Mouse (Mus musculus): ENCODE measurements around the gene Mypn. TPM values are rescaled to one million over a fixed set of nuclear protein-coding genes. Genes with fewer than 3 reads are reported as not detected.

The Mypn gene
- polyA plus RNA-seq, 1 experiment from 2014 or later = 0.25 TPM

DNA sequence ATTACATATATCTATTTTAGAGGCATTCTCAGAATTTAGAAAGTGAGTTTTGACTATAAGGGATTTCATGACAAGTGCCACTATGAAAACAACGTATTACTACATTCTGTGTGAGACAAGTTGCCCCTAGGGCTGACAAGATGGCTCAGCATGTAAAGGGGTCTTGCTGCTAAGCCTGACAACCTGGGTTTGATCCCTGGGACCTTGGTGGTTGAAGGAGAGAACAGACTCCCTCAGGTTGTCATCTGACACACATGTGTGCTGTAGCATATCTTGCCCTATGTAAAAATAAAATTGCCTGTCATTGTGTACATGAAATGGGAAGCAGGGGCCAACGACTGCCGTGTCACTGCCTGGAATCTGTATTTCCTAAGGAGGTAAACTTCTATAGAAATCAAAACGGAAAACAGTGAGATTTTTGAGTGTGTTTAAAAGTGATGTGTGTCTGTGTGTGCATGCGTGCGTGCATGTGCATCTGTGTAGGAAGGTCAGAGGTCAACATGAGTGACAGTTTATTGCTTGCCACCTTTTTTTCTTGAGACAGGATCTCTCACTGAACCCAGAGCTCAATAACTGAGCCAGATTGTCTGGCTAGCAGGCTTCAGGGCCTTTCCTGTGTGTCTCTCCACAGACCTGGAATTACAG is 89.9 kb downstream of the Mypn start:
- no peaks in the 10 kb centered on the region for H3K36me3 ChIP-seq
- WGBS = 84% methylated on average over 6 of the region's 6 CpGs
- H3K9me3 ChIP-seq (replicated peaks) = no peaks in the 10 kb centered on the region
- no peaks in the 10 kb centered on the region for H3K4me1 ChIP-seq
- H3K27ac ChIP-seq = no peak overlapping the region
- peak; percentile 14 for DNase-seq (ENCODE audit: low spot score)
- H3K27me3 ChIP-seq (ENCODE audit: low read depth, poor library complexity, severe bottlenecking) = no peaks in the 10 kb centered on the region
- H3K4me3 ChIP-seq = no peak overlapping the region

DNA sequence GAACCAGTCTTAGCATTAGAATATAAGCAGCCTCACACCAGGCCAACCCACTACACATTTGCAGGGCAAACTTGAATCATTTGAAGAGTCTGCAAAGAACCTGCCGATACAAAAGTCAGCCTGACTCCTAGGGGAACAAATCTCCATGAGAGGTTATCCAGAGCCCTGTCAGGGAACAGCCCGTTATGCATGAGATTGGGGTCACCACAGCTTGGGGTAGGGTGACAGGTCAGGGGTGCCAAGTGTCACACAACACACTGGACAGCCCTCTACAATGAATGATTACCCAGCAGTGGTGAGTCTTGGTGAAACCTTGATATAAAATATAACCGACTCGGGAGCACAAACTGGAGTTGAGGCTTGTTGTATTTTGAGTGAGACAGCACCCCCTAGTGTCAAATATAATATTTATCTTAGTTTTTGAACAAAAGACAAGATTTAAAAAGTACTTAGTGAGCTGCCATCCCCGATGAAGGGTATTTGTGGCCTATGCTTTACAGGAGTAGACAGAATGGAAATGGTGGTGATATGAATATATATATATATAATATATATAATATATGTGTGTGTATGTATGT is 90.6 kb downstream of the Mypn start:
- H3K36me3 ChIP-seq = no peaks in the 10 kb centered on the region
- H3K9me3 ChIP-seq (replicated peaks) = no peaks in the 10 kb centered on the region
- no peaks in the 10 kb centered on the region for H3K27me3 ChIP-seq (ENCODE audit: low read depth, poor library complexity, severe bottlenecking)
- 69% methylated on average over 5 of the region's 5 CpGs for WGBS
- no peaks in the 10 kb centered on the region for H3K4me1 ChIP-seq
- H3K4me3 ChIP-seq = no peak overlapping the region
- DNase-seq (ENCODE audit: low spot score) = no peak
- no peak overlapping the region for H3K27ac ChIP-seq

DNA sequence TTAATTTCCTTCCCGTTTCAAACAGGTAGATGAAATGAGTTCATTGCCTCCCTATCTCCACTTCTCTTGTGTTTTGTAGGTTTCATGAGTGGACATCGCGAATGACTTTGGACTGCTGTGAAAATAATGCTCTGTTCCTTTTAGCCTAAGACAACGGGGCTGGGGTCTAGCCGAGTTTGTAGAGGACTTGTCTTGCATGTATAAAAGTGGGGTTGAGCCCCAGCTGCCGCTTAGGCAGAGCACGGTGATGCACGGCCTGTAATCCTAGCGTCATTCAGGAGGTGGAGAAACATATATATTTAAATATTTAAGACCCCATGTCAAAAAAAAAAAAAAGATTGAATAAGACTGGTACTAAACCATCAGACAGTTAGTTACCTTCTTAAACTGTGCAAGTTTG is 103.1 kb downstream of the Mypn start:
- H3K27ac ChIP-seq = no peak overlapping the region

DNA sequence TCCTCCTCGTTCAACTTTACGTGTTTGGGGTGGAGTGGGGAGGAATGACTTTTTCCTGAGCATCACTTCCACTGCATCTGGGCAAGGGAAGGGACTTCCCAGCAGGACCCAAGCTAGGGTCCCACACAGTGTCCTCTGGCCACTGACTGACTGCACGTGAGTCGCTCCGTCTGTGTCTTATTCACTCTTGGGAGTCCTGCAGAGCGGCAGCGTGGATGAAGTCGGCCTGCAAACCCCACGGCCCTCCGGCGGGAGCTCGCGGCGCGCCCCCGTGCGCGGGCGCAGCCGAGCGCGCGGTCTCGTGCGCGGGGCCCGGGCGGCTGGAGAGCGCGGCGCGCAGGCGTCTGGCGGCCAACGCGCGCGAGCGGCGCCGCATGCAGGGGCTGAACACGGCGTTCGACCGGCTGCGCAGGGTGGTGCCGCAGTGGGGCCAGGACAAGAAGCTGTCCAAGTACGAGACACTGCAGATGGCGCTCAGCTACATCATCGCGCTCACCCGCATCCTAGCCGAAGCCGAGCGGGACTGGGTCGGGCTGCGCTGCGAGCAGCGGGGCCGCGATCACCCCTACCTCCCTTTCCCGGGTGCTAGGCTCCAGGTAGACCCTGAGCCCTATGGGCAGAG is 103.7 kb downstream of the Mypn start:
- peaks cover 39% of the 10 kb centered on the region for H3K4me1 ChIP-seq

More for the DNA sequence above, 103.1 kb downstream of the Mypn start:
- no peaks in the 10 kb centered on the region for H3K36me3 ChIP-seq
- peaks cover 48% of the 10 kb centered on the region for H3K27me3 ChIP-seq (ENCODE audit: low read depth, poor library complexity, severe bottlenecking)
- peaks cover 33% of the 10 kb centered on the region for H3K4me1 ChIP-seq
- WGBS = 19% methylated on average over 9 of the region's 9 CpGs
- H3K9me3 ChIP-seq (replicated peaks) = no peaks in the 10 kb centered on the region
- no peak for DNase-seq (ENCODE audit: low spot score)
- peak overlapping the region; percentile 66 for H3K4me3 ChIP-seq

DNA sequence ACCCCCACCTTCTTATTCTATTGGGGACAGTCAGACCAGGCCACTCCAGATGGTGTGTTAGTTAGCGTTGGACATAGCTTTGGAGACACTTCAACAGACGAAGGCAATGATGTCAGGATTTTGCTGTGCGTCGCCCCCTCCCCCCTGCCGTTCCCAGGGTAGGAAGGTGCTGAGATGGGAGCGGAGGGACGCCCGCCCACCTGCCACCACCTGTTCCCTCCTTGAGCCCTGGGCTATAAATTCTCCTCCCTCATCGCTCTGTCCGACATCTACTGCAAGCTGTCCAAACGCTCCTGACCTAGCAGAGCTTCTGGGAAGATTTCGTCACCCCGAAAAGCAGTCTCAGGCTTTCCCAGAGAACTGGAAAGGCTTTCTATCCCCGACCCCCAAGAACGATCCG is 104.2 kb downstream of the Mypn start, which contains the start of gene Atoh7:
Gene Atoh7 (plus strand): TSS at position 131 of the 400 bp plus-strand sequence.
- WGBS = 3% methylated on average over 16 of the region's 16 CpGs
- H3K27me3 ChIP-seq (ENCODE audit: low read depth, poor library complexity, severe bottlenecking) = peaks cover 48% of the 10 kb centered on the region
- H3K4me3 ChIP-seq = peak within 1 kb of the TSS; percentile 66
- peaks cover 41% of the 10 kb centered on the region for H3K4me1 ChIP-seq
- H3K27ac ChIP-seq = peak within 1 kb of the TSS; percentile 78
- DNase-seq (ENCODE audit: low spot score) = peak; percentile 42
- no peaks in the 10 kb centered on the region for H3K9me3 ChIP-seq (replicated peaks)
- no peaks in the 10 kb centered on the region for H3K36me3 ChIP-seq

More for the DNA sequence above, 103.7 kb downstream of the Mypn start:
- Histone ChIP-seq H3K27me3 (ENCODE audit: low read depth, poor library complexity, severe bottlenecking) (peaks cover 48% of the 10 kb centered on the region), H3K4me3 (peak overlapping the region; percentile 66), H3K9me3 (replicated peaks) (no peaks in the 10 kb centered on the region), H3K36me3 (no peaks in the 10 kb centered on the region), H3K27ac (peak overlapping the region; percentile 78)
- DNase-seq (ENCODE audit: low spot score) = peak; percentile 73
- under 1% methylated on average over 62 of the region's 62 CpGs for WGBS

DNA sequence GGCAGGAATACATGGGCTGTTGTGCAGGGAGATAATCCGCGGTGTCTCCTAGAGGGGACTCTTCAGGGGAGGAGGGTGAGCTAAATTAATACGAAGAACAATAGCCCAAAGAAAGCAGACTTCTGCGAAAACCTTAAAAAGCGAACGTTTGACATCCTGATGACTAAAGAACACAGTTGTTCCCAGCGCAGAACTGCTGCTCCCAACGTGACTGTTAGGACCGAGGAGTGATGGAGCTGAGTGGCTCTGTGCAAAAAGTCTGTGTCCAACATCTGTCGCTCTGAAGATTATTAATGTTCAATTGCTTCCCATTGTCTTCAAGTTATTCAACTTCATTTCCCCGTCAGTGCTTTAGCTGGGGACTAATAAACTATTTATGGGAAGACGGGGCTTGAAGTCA is 105.6 kb downstream of the Mypn start:
- Histone ChIP-seq H3K9me3 (replicated peaks) (no peaks in the 10 kb centered on the region), H3K4me1 (peaks cover 42% of the 10 kb centered on the region), H3K27ac (no peak overlapping the region), H3K27me3 (ENCODE audit: low read depth, poor library complexity, severe bottlenecking) (peaks cover 48% of the 10 kb centered on the region), H3K4me3 (no peak overlapping the region), H3K36me3 (no peaks in the 10 kb centered on the region)
- DNase-seq (ENCODE audit: low spot score) = no peak
- WGBS = 75% methylated on average over 12 of the region's 12 CpGs

DNA sequence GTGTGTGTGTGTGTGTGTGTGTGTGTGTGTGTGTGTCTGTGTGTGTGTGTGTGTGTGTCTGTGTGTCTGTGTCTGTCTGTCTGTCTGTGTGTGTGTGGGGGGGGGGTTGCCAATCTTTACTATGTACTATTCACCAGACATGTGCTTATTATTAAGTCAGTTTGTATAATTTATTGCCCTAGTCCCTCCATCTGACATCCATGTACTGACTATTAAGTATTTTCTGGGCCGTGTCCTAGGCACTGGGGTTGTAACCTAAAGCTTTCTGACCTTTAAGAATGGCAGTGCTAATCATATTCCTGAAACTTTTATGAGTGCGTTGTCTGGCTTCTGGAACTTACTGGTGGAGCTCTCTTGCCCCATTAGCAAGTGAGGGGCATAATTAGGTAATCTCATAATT is 107.0 kb downstream of the Mypn start:
- H3K4me3 ChIP-seq = no peak overlapping the region
- no peaks in the 10 kb centered on the region for H3K9me3 ChIP-seq (replicated peaks)
- H3K27ac ChIP-seq = no peak overlapping the region
- WGBS = 42% methylated on average over 2 of the region's 2 CpGs
- peaks cover 43% of the 10 kb centered on the region for H3K27me3 ChIP-seq (ENCODE audit: low read depth, poor library complexity, severe bottlenecking)
- no peak for DNase-seq (ENCODE audit: low spot score)
- no peaks in the 10 kb centered on the region for H3K36me3 ChIP-seq
- H3K4me1 ChIP-seq = peaks cover 46% of the 10 kb centered on the region

DNA sequence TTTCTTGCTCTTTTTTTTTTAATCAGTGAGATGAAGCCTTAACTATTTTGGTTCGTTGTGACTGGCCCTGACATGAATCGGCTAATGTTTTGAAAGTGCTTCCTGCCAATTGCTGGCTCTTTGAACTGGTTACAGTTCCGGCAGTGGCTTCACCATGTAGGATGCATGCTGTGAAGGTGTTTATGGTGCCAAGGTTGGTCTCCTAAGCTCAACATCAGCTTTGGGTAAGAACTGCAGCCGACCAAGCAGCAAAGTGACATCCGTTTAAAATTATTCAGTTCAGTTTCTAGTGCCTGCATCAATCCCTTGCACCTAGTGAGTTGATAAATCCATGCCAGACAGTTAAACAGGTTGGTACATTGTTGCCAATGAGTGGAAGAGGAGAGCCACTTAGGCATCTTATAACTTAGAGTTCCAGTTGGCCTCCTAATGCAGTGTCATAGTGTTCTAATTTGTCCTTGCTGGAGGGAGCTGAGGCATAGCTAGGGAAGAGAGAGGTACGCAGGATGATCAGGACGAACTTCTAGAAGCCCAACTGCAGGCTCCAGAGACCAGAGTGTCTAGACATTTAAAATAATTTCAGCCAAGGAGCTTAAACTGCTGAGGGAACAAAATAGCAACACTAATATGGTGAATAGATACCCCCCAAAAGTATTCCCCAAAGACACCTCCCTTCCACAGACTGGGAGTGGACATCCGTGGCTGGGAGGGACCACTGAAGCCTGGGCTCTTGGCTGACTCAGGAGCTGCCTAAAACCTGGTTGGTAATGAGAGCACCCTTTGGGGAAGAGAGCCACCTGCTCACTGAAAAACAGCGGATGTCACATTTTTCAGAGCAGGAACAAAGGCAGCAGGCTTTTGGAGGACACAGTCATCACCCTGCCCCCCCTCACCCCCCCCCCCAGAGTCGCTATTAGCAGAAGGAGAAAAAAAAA is 110.9 kb downstream of the Mypn start:
- H3K4me1 ChIP-seq = peaks cover 46% of the 10 kb centered on the region
- 72% methylated on average over 10 of the region's 10 CpGs for WGBS

DNA sequence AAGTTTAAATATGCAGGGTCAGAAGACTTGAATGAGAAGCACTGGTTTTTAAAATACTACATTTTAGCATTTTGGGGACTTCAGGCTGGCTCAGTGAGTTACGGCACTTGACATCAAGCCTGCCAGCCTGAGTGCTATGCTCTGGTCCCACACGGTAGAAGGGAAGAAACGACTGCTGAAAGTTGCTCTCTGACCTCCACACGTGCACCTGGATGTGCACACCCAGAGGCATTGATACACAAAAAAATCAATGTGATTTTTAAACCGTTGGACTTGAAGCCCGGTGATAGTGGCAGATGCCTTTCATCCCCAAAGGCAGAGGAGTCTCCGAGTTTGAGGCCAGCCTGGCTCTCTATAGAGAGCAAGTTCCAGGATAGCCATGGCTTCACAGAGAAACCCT is 111.8 kb downstream of the Mypn start:
- H3K9me3 ChIP-seq (replicated peaks) = no peaks in the 10 kb centered on the region
- H3K27ac ChIP-seq = no peak overlapping the region
- H3K36me3 ChIP-seq = no peaks in the 10 kb centered on the region
- H3K4me1 ChIP-seq = peaks cover 39% of the 10 kb centered on the region
- no peak overlapping the region for H3K4me3 ChIP-seq
- peaks cover 26% of the 10 kb centered on the region for H3K27me3 ChIP-seq (ENCODE audit: low read depth, poor library complexity, severe bottlenecking)
- no peak for DNase-seq (ENCODE audit: low spot score)
- WGBS = 73% methylated on average over 7 of the region's 7 CpGs

More for the DNA sequence above, 110.9 kb downstream of the Mypn start:
- Histone ChIP-seq H3K27ac (no peak overlapping the region), H3K4me3 (no peak overlapping the region), H3K27me3 (ENCODE audit: low read depth, poor library complexity, severe bottlenecking) (peaks cover 31% of the 10 kb centered on the region), H3K36me3 (no peaks in the 10 kb centered on the region), H3K9me3 (replicated peaks) (no peaks in the 10 kb centered on the region)
- DNase-seq (ENCODE audit: low spot score) = no peak

DNA sequence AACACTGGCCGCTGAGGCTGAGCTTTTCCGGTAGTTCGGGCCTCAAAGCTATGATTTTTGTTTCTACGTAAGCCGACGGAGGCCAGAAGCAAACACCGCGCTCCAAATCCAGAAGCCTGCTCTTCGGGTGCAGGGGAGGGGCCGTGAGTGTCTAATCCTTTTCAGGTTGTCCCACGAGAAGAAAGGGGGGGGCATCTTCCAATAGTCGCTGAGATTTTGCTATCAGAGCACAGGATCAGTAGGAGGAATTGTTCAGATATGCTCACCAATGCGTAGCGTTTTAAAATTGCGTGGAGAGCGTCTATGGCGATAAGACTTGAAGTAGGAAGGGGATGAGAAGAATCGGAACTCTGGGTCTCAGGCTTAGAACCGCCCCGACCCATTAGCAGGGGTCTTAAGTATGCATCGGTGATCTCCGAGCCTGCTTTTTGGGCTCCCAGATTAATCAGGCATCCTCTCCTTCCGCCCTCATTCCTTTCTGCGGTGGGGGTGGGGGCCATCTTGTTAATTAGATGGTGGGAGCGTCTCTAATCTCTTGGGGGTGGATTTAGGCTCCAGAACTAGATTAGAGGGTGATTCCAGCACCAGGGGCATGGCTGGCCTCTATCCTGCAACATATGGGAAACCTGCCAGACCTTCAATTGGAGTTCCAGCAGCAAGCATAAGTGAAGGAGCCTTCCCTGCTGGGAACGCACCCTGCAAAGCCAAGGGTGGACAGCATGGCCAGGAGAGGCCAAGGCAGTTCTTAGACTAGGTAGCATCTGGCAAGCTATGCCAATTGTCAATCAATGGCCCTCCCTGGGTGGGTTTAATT is 113.8 kb downstream of the Mypn start:
- Histone ChIP-seq H3K36me3 (no peaks in the 10 kb centered on the region), H3K27ac (no peak overlapping the region), H3K27me3 (ENCODE audit: low read depth, poor library complexity, severe bottlenecking) (peaks cover 26% of the 10 kb centered on the region), H3K4me1 (peaks cover 22% of the 10 kb centered on the region), H3K4me3 (peak overlapping the region; percentile 40), H3K9me3 (replicated peaks) (no peaks in the 10 kb centered on the region)
- DNase-seq (ENCODE audit: low spot score) = no peak
- 7% methylated on average over 26 of the region's 26 CpGs for WGBS

DNA sequence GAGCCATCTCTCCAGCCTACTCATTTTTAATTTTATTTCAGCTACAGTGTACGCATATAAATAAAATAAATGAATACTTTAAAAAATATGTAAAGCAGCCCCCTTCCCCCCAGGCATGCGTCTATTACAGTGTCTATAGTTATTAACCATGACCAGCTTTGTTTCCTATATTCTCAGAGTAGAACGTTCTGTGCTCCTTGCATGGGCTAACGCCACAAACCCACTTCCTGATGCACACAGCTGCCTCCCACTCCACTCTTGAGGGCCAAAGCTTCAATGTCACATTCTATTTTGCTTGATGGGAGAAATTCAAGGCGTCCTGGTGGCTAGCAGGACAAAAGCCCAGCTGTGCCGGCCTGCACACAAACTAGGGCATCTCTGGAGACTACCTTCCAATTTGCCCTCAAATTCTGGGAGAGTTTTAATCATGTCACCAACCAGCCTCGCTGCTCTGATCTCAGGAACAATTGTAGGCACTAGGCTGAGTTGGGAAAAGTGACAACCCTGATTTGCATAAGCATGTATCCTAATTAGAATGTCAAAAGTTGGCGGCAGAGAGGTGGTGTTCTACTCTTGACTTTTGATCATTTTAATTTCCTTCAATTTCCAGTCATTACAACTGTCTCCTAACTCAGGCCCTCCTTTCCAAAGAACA is 114.5 kb downstream of the Mypn start:
- Histone ChIP-seq H3K9me3 (replicated peaks) (no peaks in the 10 kb centered on the region), H3K36me3 (no peaks in the 10 kb centered on the region), H3K4me3 (peak overlapping the region; percentile 40), H3K27me3 (ENCODE audit: low read depth, poor library complexity, severe bottlenecking) (peaks cover 26% of the 10 kb centered on the region), H3K27ac (no peak overlapping the region), H3K4me1 (peaks cover 26% of the 10 kb centered on the region)
- WGBS = 43% methylated on average over 8 of the region's 8 CpGs
- DNase-seq (ENCODE audit: low spot score) = no peak

Measured in limb, embryonic 10.5 days (tissue).